Comparison of ENCODE assay signal across 9 mouse cellular contexts in genomic region chr1:168382823-168383157, GRCm38 (mm10). TPM values are rescaled to one million over a fixed set of nuclear protein-coding genes. Genes with fewer than 3 reads are reported as not detected.
DNase-seq lines count a peak whose midpoint lies in the region; ATAC-seq and TF ChIP-seq lines count a peak whose summit lies in the region.
"Had no signal": no experiment of that assay in that cellular context is flagged by ENCODE, and none has a peak within 500 bp of the region (broad histone marks: within the 10 kb centered on the region; RNA-seq: fewer than 3 reads in every experiment).

No protein-coding gene starts in this region.

- H3K27ac ChIP-seq in ES-E14 (ENCODE audit: insufficient read depth, low read depth, low read length, poor library complexity, severe bottlenecking) = no peak overlapping the region; the same call in 1 of the 2 replicates
- peak overlapping the region; percentile 71 for H3K27ac ChIP-seq in forebrain, embryonic 15.5 days (replicated peaks)
- peak overlapping the region; percentile 91 for H3K27ac ChIP-seq in kidney, embryonic 14.5 days (ENCODE audit: low read depth, low read length)
- H3K27ac ChIP-seq: liver, embryonic 13.5 days had no signal

- peaks cover 11 to 24% of the 10 kb centered on the region in 2 experiments for H3K4me1 ChIP-seq in ES-E14 (ENCODE audit: control insufficient read depth in 2 of 2, insufficient read depth in 2 of 2, low read length in 2 of 2, poor library complexity in 1 of 2)
- H3K4me1 ChIP-seq in forebrain, embryonic 15.5 days = peaks cover 79% of the 10 kb centered on the region
- peaks cover 71% of the 10 kb centered on the region for H3K4me1 ChIP-seq in kidney, embryonic 14.5 days (ENCODE audit: control insufficient read depth, insufficient read depth, low read length)

- no peaks in the 10 kb centered on the region for H3K27me3 ChIP-seq in forebrain, embryonic 15.5 days
- H3K27me3 ChIP-seq in kidney, embryonic 14.5 days (ENCODE audit: control insufficient read depth, insufficient read depth, low read length) = no peaks in the 10 kb centered on the region
- H3K27me3 ChIP-seq: liver, embryonic 13.5 days had no signal

- H3K4me2 ChIP-seq in forebrain, embryonic 15.5 days (replicated peaks) = no peak overlapping the region
- no peak overlapping the region; the same call in 1 of the 2 replicates for H3K4me2 ChIP-seq in kidney, embryonic 14.5 days (replicated peaks; ENCODE audit: low read depth, low read length)
- H3K4me2 ChIP-seq: liver, embryonic 13.5 days had no signal

- no peak overlapping the region for H3K4me3 ChIP-seq in ES-E14 (ENCODE audit: insufficient read depth in 1 of 2, low read depth in 1 of 2, low read length in 2 of 2, poor library complexity in 1 of 2, severe bottlenecking in 1 of 2)
- H3K4me3 ChIP-seq in forebrain, embryonic 15.5 days = no peak overlapping the region
- no peak overlapping the region for H3K4me3 ChIP-seq in kidney, embryonic 14.5 days (ENCODE audit: low read length)
- H3K4me3 ChIP-seq: liver, embryonic 13.5 days had no signal

- peak; percentile 91 for DNase-seq in 3T3-L1 (ENCODE audit: low read depth, low spot score)
- peak; percentile 43 for DNase-seq in ES-E14 (ENCODE audit: low read depth, low spot score)
- DNase-seq in ovary, postnatal 14 days (ENCODE audit: low spot score) = no peak
- no peak for DNase-seq in layer of hippocampus, adult 9-11 months
- no peak for DNase-seq in right cerebral cortex, adult 2 months (ENCODE audit: low spot score in 2 of 2)
- DNase-seq in right cerebral cortex, adult 18-20 months = no peak
- DNase-seq: liver, embryonic 13.5 days had no signal

- no peaks in the 10 kb centered on the region for H3K36me3 ChIP-seq in ES-E14 (ENCODE audit: control insufficient read depth, insufficient read depth, low read length, poor library complexity, severe bottlenecking)
- H3K36me3 ChIP-seq in forebrain, embryonic 15.5 days = no peaks in the 10 kb centered on the region
- H3K36me3 ChIP-seq in kidney, embryonic 14.5 days (ENCODE audit: control insufficient read depth, insufficient read depth, low read length) = peaks cover 7% of the 10 kb centered on the region; the same call in 1 of the 2 replicates
- H3K36me3 ChIP-seq: liver, embryonic 13.5 days had no signal

- no peak for ATAC-seq in forebrain, embryonic 15.5 days (replicated peaks)
- ATAC-seq in kidney, embryonic 14.5 days (ENCODE audit: low FRiP score, low TSS enrichment) = peak; percentile 72

- H3K9ac ChIP-seq in ES-E14 (ENCODE audit: insufficient read depth, low read depth, low read length, poor library complexity, severe bottlenecking) = no peak overlapping the region
- no peak overlapping the region for H3K9ac ChIP-seq in forebrain, embryonic 15.5 days (replicated peaks)
- H3K9ac ChIP-seq in kidney, embryonic 14.5 days (ENCODE audit: low read depth, low read length) = no peak overlapping the region
- H3K9ac ChIP-seq: liver, embryonic 13.5 days had no signal

- H3K9me3 ChIP-seq in ES-E14 (ENCODE audit: control insufficient read depth, insufficient read depth, low read depth, low read length) = no peaks in the 10 kb centered on the region
- H3K9me3 ChIP-seq in forebrain, embryonic 15.5 days = no peaks in the 10 kb centered on the region
- no peaks in the 10 kb centered on the region for H3K9me3 ChIP-seq in kidney, embryonic 14.5 days (ENCODE audit: control insufficient read depth, low read length)
- H3K9me3 ChIP-seq: liver, embryonic 13.5 days had no signal

- in situ Hi-C loops in ES-E14 (cut with MboI; ENCODE audit: low sequenced_read_pairs in 2 of 2, unreplicated experiment in 2 of 2) = no loop called here

- 4% methylated on average over 4 of the region's 4 CpGs for WGBS in forebrain, embryonic 15.5 days
- 1% methylated on average over 4 of the region's 4 CpGs for WGBS in kidney, embryonic 14.5 days

TF ChIP-seq in ES-E14, 5 proteins besides CTCF, POLR2A, EP300 and RAD21:
- TF ChIP-seq ZC3H11A (IDR thresholded peaks at IDR 0.05; ENCODE audit: borderline replicate concordance, low read depth, low read length) (no peak), ZNF384 (IDR thresholded peaks at IDR 0.05; ENCODE audit: low read depth, low read length) (no peak), MAFK (IDR thresholded peaks at IDR 0.05; ENCODE audit: insufficient read depth, low read depth, low read length) (no peak), HCFC1 (IDR thresholded peaks at IDR 0.05; ENCODE audit: borderline replicate concordance, insufficient read depth, low read length) (no peak), CHD2 (IDR thresholded peaks at IDR 0.05; ENCODE audit: low read depth, low read length) (no peak)

RNA-seq across cellular contexts. Expression of gene Pbx1, which starts 49.3 kb away (rescaled TPM):
- total RNA-seq in ES-E14 (2012; rRNA removed) = 7.3 and 10.0 TPM in 2 replicates
- 87.4 and 90.5 TPM in 2 replicates for polyA plus RNA-seq in forebrain, embryonic 15.5 days (2015; fragmentation: Nextera tagmentation; extraction: Ambion mirVana)
- polyA plus RNA-seq in kidney, embryonic 14.5 days (2014; fragmentation: Nextera tagmentation; extraction: Ambion mirVana) = 107 and 120 TPM in 2 replicates

Comparison
In these comparisons a context has a peak if more than half of its experiments do, and no peak if none do; other contexts are left out.
1. DNase-seq: peak in 3T3-L1 (single experiment) and ES-E14 (single experiment); none in ovary, postnatal 14 days (single experiment), layer of hippocampus, adult 9-11 months (single experiment), right cerebral cortex, adult 2 months (0 of 2) and right cerebral cortex, adult 18-20 months (single experiment).